Mouse (Mus musculus) MEL-GATA-1-ER (cell line): Measurements from ENCODE around the gene Apba3.
"Not testable (repeated sequence)": the region's sequence is repeated elsewhere in the genome, so short reads cannot be mapped to it uniquely, and the experiment has no call there.

Source experiments
- DNase-seq: peaks from one replicate; pipeline ENCODE4 v3.0.0-alpha.2; 2012; ENCODE audit warnings: low read depth; ENCODE audit errors: extremely low read depth

The Apba3 gene

DNA sequence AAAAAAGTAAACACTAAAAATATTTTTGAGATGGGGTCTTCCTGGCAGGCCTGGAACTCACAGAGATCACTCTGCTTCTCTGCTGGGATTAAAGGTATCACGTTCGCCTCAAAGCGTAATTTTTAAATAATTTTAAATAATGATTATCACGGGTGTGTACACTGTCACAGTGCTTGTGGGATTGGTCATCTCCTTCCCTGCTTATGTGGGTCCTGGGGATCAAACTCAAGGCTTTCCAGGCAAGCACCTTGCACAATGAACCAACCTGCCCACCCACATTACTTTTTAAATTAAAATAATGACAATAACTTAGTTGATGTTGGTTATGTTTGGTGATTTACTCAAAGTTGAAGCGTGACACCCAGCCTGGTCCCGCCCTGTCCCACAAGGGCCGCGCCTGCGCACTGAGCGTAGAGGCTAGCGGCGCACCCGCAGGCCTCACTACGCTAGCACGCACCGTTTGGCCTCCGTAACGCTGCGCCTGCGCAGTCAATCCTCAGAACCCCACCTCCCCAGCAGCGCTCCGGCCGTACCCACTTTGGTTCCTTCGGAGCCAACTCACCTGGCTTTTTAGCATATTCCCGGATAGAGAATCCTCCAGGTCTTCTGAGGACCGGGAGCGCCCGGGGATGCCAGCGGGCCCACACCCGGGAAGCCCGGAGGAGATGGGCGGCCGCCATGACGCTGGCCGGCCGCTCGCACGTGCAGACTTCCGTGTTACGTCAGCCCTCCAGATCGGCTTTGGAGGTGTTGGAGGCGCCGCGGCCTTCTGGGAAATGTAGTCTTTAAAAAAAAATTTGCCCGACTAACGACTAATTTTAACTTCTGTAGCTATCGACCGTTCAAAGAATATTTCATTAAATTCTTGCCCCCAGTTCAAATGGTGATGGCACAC lies at the start of gene Apba3, which contains the start of gene Mrpl54:
Gene Apba3 (plus strand): TSS at position 750 of the 895 bp plus-strand sequence.
Gene Mrpl54 (minus strand): TSS at position 724 of the 895 bp plus-strand sequence.
- DNase-seq: peak; percentile 85

DNA sequence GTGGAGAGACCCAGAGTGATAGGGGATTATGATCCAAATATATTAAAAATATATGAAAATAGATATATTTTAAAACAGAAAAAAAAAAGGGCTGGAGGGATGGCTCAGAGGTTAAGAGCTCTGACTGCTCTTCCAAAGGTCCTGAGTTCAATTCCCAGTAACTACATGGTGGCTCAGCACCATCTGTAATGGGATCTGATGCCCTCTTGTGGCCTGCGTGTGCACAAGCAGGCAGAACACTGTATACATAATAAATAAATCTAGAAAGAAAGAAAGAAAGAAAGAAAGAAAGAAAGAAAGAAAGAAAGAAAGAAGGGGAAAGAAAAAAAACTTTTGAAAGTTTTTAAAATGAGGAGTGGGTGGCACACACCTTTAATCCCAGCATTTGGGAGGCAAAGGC lies 49.5 kb upstream of the Apba3 start:
- DNase-seq: not testable (repeated sequence)

DNA sequence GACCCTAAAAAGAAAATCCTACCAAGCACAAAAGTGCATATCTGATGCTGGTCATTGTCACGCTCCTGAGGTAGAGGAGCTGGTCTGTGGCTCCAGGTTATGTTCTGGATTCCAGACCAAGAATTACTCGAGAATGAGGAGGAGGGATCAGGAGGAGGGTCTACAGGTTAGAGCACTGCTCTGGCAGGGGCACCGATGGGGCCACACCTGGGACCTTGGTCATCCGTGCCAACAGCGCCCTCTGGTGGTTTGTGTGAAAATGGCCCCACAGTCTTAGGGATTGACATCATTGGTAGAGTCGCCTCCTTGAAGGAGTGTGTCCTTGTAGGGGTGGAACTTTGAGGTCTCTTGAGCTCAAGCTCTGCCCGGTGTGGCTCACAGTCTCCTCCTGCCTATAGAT lies 48.8 kb upstream of the Apba3 start:
- DNase-seq: no peak

DNA sequence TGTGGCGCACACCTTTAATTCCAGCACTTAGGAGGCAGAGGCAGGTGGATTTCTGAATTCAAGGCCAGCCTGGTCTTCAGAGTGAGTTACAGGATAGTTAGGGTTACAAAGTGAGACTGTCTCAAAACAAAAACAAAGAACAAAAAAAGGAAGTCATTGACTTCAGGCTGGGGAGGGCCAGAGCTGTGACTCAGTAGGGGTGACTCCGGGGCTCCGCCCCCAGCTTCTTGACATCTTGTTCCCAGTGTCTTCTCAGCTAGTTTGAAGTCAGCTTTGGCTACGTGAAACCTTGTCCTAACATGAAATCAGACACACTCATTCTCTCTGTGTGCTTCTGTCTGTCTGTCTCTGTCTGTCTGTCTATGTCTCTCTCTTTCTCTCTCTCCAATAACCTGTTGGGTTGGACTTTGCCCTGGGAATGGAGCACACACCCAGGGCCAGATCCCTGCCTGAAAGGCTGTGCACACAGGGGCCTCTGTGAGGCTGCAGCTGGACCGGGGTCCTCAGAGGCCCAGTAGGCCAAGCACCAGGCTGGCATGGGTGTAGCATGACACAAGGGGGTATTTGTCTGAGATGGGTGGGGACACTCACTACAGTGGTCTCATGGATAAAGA lies 45.3 kb upstream of the Apba3 start:
- DNase-seq: peak; percentile 54

DNA sequence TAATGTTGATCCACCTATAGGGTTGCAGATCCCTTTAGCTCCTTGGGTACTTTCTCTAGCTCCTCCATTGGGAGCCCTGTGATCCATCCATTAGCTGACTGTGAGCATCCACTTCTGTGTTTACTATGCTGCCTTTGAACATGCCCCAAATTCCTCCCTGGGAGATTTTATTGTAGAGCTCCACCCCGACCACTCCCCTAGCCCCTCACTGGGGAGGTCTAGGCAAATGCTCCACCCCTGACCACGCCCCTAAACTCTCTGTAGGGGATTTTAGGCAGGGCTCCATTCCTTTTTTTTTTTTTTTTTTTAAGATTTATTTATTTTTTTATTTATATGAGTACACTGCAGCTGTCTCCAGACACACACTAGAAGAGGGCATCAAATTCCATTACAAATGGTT lies 43.0 kb upstream of the Apba3 start:
- DNase-seq: not testable (repeated sequence)

DNA sequence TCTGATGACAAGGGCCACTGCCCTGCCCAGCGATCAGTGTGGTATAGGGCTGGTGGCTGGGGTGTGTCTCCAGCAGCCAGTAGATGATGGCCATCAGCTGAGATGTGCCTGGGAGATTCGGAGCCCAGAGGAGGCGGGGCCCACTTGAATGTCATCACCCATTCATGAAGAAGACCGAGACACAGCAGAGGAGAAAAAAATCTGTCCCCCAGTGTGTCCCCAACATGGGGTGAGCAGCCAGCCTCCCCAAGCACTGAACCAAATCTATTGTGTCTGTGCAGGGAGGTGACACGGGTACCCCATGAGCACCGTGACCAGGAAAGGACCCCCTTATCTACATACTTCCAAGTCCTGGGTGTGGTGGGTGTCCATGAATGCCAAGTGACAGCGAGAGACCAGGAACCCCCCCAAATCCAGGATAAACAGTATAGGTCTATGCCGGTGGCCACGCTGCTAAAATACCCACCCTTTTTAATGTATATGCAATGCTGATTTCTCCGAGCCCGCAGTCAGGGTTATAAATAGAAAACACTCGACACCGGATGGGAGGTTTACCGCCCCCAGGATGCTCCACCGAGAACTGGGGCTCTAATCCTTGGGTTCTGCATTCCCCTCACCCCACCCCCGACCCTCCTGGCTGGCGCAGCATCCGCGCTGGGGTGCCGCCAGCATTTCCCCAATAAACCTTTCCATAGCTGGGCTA lies 36.9 kb upstream of the Apba3 start:
- no peak for DNase-seq

DNA sequence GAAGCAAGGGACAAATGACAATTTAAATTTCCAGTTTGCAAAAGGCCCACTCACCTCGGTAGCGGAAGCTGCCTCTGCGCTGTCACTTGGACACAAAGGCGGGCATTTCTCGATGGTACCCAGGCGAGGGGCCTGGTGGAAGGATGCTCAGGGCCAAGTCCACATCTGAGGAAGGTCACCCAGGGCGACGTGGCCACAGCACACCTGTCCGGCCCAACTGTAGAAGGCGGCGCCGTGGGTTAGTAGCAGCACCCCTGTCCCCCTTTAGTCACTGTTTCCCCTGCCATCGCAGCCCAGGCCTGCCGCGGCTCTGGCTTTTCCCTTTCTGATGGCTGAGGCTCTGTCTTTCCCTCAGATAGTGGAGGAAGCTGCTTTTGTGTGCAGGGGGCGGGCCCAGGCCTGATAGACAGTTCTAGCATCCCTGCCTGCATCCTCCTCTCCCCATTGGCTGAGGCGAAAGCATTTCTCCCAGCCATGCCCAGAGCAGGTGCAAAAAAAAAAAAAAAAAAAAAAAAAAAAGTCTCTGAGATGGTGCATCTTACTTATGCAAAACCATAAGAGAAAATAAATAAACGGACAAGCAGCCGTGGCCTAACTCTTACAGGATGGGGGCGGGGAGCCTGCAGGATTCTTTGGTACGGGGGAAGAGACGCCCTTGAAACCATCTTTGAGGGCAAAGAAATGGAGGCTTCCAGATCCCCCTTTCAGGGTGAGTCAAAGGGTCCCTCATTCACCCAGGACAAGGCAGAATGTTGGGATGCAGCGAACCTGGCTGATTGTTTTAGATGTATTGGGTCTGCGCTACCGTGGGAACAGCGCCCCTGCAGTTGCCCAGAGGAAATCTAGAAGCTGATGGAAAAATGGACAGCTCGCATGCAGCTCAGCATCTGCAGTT lies 36.1 kb upstream of the Apba3 start, which contains the start of gene Atcay:
Gene Atcay (minus strand): TSS at position 396 of the 895 bp plus-strand sequence.
- DNase-seq: no peak

DNA sequence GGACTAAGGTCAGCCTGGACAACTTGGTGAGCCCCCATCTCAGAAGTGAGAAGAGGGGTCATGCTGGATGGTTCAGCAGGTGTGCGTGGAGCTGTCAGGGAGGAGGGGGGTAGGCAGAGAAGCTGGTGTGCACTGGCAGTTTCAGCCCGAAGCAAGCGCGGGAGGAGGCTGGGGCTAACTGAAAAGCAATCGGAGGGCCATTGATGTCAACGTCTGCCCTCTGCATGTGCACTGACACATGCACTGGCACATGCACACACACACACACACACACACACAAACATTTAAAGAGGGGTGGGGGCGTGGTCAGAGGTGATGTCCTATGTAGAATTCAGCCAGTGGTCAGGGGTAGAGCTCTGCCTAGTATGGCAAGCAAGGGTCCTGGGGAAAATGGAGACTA lies 35.3 kb upstream of the Apba3 start:
- no peak for DNase-seq

DNA sequence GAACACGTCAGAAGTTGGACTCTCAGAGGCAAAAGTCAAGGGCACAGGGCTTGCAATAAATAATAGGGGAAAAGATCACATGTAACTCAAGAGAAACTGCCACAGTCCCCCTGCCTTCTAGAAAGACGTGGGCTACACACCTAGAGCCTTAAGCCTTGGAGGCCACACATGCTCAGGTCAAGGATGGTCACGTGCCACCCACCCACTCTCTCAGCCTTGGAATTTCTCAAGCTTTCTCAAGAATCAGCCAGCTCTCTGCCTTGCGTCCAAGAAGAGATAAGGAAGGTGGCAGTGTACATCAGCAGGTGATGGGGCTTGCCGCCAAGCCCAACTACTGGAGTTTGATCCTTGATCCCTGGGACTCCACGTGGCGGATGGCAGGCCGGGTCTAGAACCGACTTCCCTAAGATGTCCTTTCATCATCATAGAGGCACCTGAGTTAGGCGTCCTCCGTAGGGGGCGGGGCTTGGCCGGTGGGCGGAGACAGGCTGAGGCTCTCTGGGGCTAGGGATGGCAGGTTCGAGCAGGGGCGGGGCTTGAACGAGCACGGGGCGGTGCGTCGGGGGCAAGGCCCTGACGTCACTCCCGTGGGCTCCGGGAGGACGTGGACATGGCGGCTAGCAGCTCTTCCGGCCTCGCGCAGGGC lies 34.1 kb upstream of the Apba3 start, which contains the start of gene Zfr2:
Gene Zfr2 (plus strand): TSS at position 576 of the 646 bp plus-strand sequence.
- peak; percentile 75 for DNase-seq

DNA sequence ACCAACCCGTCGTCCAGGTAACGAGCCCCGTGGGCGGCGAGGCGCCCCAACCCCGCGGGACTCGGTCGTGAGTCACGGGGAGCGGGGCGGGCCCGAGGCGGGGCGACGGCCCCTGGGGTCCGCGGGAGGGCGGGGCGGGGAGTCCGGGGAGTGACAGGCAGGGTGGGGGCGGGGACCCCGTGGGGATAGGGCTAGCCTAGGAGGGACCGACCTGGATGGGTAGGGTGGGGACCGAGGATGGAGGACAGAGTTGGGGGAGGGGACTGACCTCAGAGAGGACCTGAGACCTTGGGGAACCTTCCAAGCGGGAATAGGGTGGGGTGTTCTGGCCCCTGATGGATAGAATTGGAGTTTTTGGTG lies 33.6 kb upstream of the Apba3 start:
- no peak for DNase-seq

DNA sequence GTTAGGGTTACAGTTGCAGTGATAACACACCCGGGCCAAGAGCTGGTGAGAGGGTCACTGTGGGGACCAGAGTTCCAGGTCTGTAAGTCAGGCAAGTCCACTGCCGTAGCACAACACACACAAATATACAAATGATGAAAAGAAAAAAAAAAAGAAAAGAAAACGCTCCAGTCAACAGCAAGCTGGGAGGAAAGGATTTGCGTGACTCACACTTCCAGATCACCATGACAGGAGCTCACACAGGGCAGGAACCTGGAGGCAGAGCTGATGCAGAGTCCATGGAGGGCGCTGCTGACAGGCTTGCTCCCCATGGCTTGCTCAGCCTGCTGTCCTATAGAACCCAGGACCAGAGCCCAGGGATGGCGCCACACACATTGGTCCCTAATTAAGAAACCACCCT lies 32.6 kb upstream of the Apba3 start:
- no peak for DNase-seq

DNA sequence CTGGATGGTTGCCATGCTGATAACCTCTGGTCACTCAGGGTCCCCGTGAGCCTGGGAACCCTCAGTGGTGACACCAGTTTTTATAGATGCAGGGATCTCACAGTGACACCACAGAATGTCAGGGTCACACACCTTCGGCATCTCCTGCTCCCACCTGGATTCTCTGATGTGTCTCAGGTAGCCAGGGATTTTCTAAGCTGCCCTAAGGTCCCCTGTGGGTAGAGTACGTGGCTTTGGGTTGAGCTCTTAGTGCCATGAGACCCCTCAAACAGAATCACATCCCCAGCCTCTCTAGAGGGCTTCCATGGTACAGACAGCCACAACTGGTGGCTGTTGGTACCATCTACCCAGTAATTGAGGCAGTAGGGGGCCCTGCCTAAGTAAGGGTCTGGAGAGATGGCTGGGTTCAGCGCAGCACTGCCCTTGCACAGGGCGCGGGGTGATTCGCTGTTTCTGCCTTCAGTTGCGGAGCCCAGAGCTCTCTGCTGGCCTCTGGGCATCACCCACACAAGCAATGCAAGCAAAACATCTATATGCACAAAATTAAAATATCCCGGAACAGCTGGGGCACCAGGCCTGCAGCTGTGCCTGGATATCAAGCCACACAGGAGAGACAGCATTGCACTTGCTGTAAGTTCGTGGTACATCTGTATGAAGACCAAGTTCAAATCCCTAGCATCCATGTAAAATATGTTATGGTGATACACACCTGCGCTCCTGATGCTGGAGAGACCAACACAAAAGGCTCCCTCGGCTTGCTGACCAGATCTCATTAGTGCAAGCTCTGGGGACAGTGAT lies 30.1 kb upstream of the Apba3 start:
- DNase-seq: no peak

DNA sequence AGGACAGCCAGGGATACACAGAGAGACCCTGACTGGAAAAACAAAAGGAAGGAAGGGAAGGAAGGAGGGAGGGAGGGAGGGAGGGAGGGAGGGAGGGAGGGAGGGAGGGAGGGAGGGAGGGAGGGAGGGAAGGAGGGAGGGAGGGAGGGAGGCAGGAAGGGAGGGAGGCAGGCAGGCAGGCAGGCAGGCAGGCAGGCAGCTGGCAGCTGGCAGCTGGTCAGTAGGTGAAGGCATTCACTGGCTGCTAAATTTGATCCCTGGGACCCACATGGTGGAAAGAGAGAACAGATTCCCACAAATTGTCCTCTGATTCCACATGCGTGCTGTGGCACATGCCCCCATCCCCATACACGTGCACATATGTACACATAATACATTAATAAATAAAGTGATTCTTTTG lies 28.1 kb upstream of the Apba3 start:
- no peak for DNase-seq

DNA sequence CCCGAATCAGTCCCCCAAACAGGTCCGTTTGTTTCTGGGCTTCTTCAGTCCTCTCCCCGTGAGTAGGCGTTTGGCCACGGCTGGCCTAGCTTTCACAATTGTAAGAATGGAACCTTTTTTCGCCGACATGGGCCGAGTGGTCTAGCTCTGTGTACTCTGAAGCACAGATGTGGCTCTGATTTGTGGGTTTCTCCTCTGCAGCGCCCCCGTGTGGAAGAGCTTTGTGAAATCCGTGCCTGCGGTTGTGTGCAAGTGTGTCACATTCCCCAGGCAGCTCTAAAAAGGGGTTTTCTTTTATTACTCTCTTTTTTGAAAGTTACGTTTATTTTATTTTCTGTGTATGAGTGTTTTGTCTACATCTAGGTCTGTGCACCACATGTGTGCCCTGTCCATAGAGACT lies 25.9 kb upstream of the Apba3 start:
- DNase-seq: no peak

DNA sequence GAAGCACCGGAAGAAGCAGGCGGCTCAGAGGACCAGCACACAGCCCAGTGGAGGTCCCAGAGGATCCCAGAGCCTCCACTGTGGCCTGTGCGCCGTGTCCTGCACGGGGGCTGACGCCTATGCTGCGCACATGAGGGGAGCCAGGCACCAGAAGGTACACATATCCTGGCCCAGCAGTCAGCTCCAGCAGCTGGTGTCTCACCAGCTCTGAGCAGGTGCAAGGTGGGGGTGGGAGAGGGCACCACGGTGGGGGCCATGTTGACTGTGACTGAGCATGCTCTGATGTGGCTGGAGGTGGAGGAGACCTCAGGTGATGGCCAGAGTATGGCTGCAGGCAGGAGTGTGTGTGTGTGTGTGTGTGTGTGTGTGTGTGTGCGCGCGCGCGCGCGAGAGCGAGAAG lies 24.7 kb upstream of the Apba3 start:
- no peak for DNase-seq

DNA sequence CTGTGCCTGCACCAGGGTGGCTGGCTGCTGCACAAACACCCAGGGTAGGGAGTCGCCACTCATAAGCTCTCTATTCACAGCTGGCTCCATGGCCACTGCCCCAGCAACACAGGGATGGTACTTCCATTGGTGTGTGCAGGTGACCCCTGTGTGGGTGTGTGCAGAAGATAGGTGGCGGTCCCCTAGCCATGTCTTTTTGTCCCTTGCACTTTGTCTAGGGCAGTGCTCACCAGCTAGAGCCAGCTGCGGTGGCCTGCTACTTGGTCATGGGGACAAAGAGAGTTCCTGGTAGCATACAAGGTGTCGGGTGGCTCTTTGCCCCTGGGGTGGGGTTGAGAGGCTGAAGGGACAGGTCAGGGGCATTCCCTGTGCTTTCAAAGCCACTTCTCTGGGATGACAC lies 22.6 kb upstream of the Apba3 start:
- DNase-seq: no peak

DNA sequence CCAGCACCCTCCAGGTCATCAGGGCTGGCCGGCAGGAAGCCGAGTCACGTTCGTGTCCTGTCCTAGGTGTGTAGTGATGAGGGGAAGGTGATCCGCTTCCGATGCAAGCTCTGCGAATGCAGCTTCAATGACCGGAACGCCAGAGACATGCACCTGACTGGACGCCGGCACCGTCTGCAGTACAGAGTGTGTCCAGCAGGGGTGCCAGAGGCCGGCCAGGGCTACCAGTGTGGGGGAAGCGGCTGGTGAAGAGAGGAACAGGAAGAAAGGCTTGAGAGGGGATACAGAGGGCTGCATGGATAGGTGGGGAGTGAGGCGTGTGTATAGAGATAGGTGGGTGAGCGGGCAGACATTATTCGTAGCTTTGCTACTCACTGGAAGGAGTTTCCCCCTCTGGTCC lies 22.2 kb upstream of the Apba3 start:
- DNase-seq: peak; percentile 50

DNA sequence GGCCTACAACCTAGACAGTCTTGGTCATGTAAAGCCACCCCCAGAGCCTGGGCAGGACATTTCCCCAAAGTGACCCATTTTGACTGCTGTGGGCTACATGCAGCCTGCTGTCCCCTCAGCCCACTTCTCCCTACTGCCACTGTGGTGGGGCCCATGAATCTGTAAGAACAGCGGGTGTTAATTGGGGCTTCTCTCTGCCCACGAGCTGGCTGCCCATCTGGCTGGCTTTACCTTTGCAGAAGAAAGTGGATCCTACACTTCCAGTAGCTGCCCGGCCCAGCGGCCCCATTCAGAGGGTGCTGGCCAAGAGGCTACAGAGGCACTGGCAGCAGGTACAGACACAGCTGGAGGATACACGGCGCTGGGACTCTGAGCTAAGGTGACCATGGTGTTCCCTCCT lies 21.6 kb upstream of the Apba3 start:
- no peak for DNase-seq

DNA sequence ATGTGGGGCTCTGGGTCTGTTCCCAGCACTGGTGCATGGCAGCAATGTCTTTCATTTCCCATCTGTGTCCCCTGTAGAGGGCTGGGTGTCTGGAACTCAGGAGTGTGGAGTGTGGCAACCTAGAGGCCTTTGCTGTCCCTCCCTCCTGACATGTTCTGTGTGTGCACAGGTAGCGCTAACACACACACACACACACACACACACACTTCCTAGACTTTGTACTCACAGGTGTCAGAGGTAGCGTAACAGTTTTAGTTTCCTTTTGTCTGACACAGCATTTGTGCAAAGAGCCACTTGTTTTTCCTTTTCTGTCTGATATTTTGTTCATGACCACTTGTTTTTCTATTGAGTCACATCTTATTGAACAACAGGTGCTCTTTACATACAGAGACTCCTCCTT lies 19.0 kb upstream of the Apba3 start:
- no peak for DNase-seq

DNA sequence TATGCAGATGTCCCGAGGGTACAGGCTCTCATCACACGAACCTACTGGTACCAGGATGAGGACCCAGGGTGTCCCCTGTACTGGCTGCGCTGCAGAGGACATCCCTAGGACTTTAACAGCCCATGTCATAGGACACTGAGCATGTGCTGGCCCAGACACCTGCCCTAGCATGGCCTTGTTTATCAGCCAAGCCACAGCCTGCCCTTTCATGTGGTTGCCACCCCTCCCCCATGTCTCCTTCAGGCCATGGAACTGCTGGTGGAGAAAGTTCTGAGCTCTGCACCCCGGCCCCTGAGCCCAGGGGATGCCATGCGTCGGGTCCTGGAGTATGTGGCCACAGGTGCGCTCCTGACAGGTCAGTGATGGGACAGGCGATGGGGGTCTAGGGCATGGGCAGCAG lies 17.3 kb upstream of the Apba3 start:
- no peak for DNase-seq
